Mouse (Mus musculus) spleen, adult 2 months (tissue): Measurements from ENCODE around the gene Pax7.

ENCODE experiments used
- CTCF ChIP-seq: fragments of 200-500 bp; IDR thresholded peaks from 2 replicates; pipeline ENCODE4 v1.5.1; 2011; ENCODE audit warnings: mild to moderate bottlenecking, inconsistent platforms; ENCODE audit not compliant: insufficient read depth, insufficient read length, insufficient replicate concordance; ENCODE audit errors: extremely low read depth
- POLR2A ChIP-seq: fragments of 200-500 bp; IDR thresholded peaks from 2 replicates; pipeline ENCODE4 v1.6.1; 2011; ENCODE audit warnings: low read depth, low read length, inconsistent platforms

DNA sequence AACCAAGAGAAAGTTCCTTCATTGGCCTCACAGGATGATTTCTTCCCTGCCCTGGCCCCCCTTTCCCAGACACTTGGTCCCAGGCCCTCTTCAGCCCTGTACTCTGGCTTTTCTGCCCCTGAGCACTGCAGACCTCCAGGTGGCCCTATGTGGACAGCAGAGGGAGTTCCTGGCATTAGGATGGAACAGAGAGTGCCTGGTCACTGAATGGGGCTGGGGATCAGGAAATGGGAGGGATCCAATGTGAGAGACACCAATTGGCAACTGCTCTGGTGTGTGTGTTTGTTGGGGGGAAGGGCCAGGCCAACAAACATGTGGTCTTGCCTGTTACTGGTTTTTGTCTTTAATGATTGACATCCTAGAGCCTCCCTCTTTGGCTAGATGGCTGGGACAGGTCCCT, 48.5 kb upstream of the Pax7 start:
- TF ChIP-seq CTCF: no peak
- no peak for TF ChIP-seq POLR2A
